In genomic region chr10:79637128-79638110, GRCm38 (mm10) we compare ENCODE assay signal across 7 mouse cellular contexts. TPM values are rescaled to one million over a fixed set of nuclear protein-coding genes. Genes with fewer than 3 reads are reported as not detected.
A peak's percentile ranks its signal among the peaks of the same experiment; 100 is the strongest.
DNase-seq lines count a peak whose midpoint lies in the region; ATAC-seq lines count a peak whose summit lies in the region.

Gene Shc2 (minus strand): TSS chr10:79637918.

- DNase-seq in ZHBTc4 (ENCODE audit: low read depth, low spot score), result peak; percentile 84
- DNase-seq in hindbrain, embryonic 11.5 days (ENCODE audit: low spot score), result peak; percentile 83
- peak; percentile 90 for DNase-seq in left cerebral cortex, postnatal 4 days
- peak; percentile 85 for DNase-seq in neural tube, embryonic 11.5 days (ENCODE audit: low spot score)
- no peak for DNase-seq in spleen, adult 12 weeks (ENCODE audit: low spot score)

- peaks cover 23% of the 10 kb centered on the region for H3K4me1 ChIP-seq in forebrain, embryonic 15.5 days
- H3K4me1 ChIP-seq in hindbrain, embryonic 11.5 days (replicated peaks; ENCODE audit: control insufficient read depth, insufficient read depth, low read length), result no peaks in the 10 kb centered on the region; the same call in 1 of the 2 replicates
- H3K4me1 ChIP-seq in neural tube, embryonic 11.5 days (ENCODE audit: control insufficient read depth, insufficient read depth, low read length), result peaks cover 8% of the 10 kb centered on the region

- WGBS in forebrain, embryonic 15.5 days, result under 1% methylated on average over 110 of the region's 116 CpGs
- WGBS in hindbrain, embryonic 11.5 days, result under 1% methylated on average over 92 of the region's 116 CpGs
- WGBS in neural tube, embryonic 11.5 days, result under 1% methylated on average over 87 of the region's 116 CpGs

- H3K4me3 ChIP-seq in forebrain, embryonic 15.5 days, result peak within 1 kb of the TSS; percentile 82
- peak within 1 kb of the TSS; percentile 56 for H3K4me3 ChIP-seq in hindbrain, embryonic 11.5 days (ENCODE audit: low read depth, low read length)
- peak within 1 kb of the TSS; percentile 85 for H3K4me3 ChIP-seq in neural tube, embryonic 11.5 days (ENCODE audit: low read depth, low read length)

- intact Hi-C loops in left cerebral cortex, postnatal 4 days (cut with DNase I), result no loop called here

- peak within 1 kb of the TSS; percentile 70 for H3K9ac ChIP-seq in forebrain, embryonic 15.5 days (replicated peaks)
- peak within 1 kb of the TSS; percentile 88 for H3K9ac ChIP-seq in hindbrain, embryonic 11.5 days (ENCODE audit: low read depth, low read length)
- H3K9ac ChIP-seq in neural tube, embryonic 11.5 days (ENCODE audit: low read length), result peak within 1 kb of the TSS; percentile 89

- peak within 1 kb of the TSS; percentile 89 for H3K4me2 ChIP-seq in forebrain, embryonic 15.5 days (replicated peaks)
- peak within 1 kb of the TSS; percentile 89 for H3K4me2 ChIP-seq in hindbrain, embryonic 11.5 days (replicated peaks; ENCODE audit: low read depth, low read length)
- H3K4me2 ChIP-seq in neural tube, embryonic 11.5 days (ENCODE audit: low read depth), result peak within 1 kb of the TSS; percentile 91

- H3K9me3 ChIP-seq in forebrain, embryonic 15.5 days, result no peaks in the 10 kb centered on the region
- H3K9me3 ChIP-seq in hindbrain, embryonic 11.5 days (ENCODE audit: control insufficient read depth, low read length), result no peaks in the 10 kb centered on the region
- H3K9me3 ChIP-seq in neural tube, embryonic 11.5 days (ENCODE audit: control insufficient read depth, low read length), result no peaks in the 10 kb centered on the region

- peak within 1 kb of the TSS; percentile 87 for H3K27ac ChIP-seq in forebrain, embryonic 15.5 days (replicated peaks)
- peak within 1 kb of the TSS; percentile 92 for H3K27ac ChIP-seq in hindbrain, embryonic 11.5 days (ENCODE audit: low read depth, low read length)
- peak within 1 kb of the TSS; percentile 88 for H3K27ac ChIP-seq in neural tube, embryonic 11.5 days (ENCODE audit: low read depth, low read length)

- ATAC-seq in cerebellum, adult (ENCODE audit: insufficient number of reproducible peaks, low FRiP score, low TSS enrichment), result peak; percentile 70
- peak; percentile 88 for ATAC-seq in forebrain, embryonic 15.5 days (replicated peaks)
- peak; percentile 86 for ATAC-seq in hindbrain, embryonic 11.5 days (ENCODE audit: low FRiP score)
- ATAC-seq in neural tube, embryonic 11.5 days (ENCODE audit: insufficient read depth, low FRiP score, low TSS enrichment), result peak; percentile 86

- H3K27me3 ChIP-seq in forebrain, embryonic 15.5 days, result peaks cover 14% of the 10 kb centered on the region; the same call in 1 of the 2 replicates
- H3K27me3 ChIP-seq in hindbrain, embryonic 11.5 days (ENCODE audit: control insufficient read depth, insufficient read depth, low read length), result peaks cover 7% of the 10 kb centered on the region
- 0 out of 2 replicates have a peak, but pooled peaks cover 2% of the 10 kb centered on the region for H3K27me3 ChIP-seq in neural tube, embryonic 11.5 days (ENCODE audit: control insufficient read depth, insufficient read depth, low read length)

- H3K36me3 ChIP-seq in forebrain, embryonic 15.5 days, result no peaks in the 10 kb centered on the region
- H3K36me3 ChIP-seq in hindbrain, embryonic 11.5 days (ENCODE audit: control insufficient read depth, insufficient read depth, low read length), result no peaks in the 10 kb centered on the region
- no peaks in the 10 kb centered on the region for H3K36me3 ChIP-seq in neural tube, embryonic 11.5 days (ENCODE audit: control insufficient read depth, insufficient read depth, low read length)

RNA-seq across cellular contexts. Expression of gene Shc2, which starts in this region (rescaled TPM):
- 15.1 and 15.3 TPM in 2 replicates for polyA plus RNA-seq in forebrain, embryonic 15.5 days (2015; fragmentation: Nextera tagmentation; extraction: Ambion mirVana)
- 11.7 and 12.4 TPM in 2 replicates for polyA plus RNA-seq in hindbrain, embryonic 11.5 days (2014; fragmentation: Nextera tagmentation; extraction: Ambion mirVana)
- 10 to 100 TPM; 46.0 to 49.8 TPM for total RNA-seq in left cerebral cortex, postnatal 4 days (2021)
- polyA plus RNA-seq in neural tube, embryonic 11.5 days (2014; fragmentation: Nextera tagmentation; extraction: Ambion mirVana), result 17.2 and 23.1 TPM in 2 replicates
